Mouse (Mus musculus) layer of hippocampus, adult 11-12 months (tissue): ENCODE results near the gene Olfr992.
A peak's percentile ranks its signal among the peaks of the same experiment; 100 is the strongest.
"Not testable (repeated sequence)": the region's sequence is repeated elsewhere in the genome, so short reads cannot be mapped to it uniquely, and the experiment has no call there.

Source experiments
- DNase-seq: peaks from one replicate; pipeline ENCODE4 v3.0.0; 2022; ENCODE audit warnings: low spot score

The Olfr992 gene

DNA sequence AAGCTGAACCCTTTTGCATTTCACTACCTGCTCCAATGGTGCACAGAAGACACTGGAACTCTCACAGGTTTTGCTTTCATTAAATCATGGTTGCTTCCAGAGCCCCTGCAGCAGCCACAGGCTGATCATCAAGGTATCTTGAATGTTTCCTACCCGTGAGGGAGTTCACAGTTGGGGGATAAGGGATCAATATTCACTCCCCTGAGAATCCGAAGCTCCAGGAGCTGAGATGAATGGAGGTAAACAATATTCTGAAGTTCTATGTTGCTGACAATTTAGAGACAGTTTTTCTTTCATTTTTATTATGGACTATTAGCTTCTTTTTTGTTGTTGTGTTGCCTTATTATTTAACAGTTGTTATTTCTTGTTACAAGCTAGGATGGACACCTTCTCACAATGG, at the start of gene Olfr992:
Olfr992 (minus strand) TSS at position 101 of the 400 bp plus-strand sequence.
- DNase-seq: no peak

- no peak for DNase-seq
These were observed 34.3 kb upstream of the Olfr992 start, which contains the start of gene Olfr995 for GRCm38 (mm10) chr2:85443539-85443938. Gene Olfr995, minus strand, starts transcription at chr2:85443639.

- no peak for DNase-seq
These were observed 33.3 kb upstream of the Olfr992 start for GRCm38 (mm10) chr2:85442546-85442945.

DNA sequence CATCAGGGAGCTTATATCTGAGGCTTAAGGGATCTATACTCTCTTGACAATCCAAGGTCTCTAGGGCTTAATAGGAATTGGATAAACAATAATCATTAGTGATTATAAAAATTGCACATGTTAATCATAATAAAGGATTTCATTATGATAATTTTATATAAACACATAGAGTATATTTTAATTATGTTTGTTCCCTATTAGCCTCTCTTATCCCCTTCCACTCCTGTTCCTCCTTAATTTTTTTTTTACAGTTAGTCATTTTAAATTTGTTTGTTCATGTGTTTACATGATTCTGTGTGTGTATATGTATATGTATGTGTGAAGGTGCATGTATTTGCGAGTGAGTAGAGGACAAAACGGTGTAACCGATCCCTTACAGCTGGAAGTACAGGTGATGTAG, 27.1 kb upstream of the Olfr992 start, which contains the start of gene Olfr994:
Olfr994 (minus strand) TSS at position 101 of the 400 bp plus-strand sequence.
- DNase-seq: no peak

DNA sequence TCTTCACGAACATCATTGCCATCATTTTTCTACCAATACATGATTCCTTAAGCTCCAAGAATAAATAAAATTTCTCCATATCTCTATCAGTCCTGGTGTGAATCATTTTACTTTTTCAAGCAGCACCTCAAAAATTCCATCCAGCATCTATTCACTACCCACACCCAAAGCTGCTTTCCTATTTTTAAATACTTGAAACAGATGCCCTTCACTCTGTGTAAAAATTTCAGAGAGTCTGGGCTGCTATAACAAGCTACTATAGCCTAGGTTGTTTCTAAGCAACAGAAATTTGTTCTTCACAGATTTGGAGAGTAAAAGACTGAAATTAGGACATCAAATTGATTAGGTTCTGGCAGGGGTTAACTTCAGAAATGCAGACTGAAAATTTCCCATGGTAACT, 16.6 kb upstream of the Olfr992 start:
- DNase-seq: peak; percentile 7

GRCm38 (mm10) chr2:85414777-85415176, 5.5 kb upstream of the Olfr992 start, which contains the start of gene Olfr993:
Gene Olfr993, minus strand, starts transcription at chr2:85414877.
- no peak for DNase-seq

DNA sequence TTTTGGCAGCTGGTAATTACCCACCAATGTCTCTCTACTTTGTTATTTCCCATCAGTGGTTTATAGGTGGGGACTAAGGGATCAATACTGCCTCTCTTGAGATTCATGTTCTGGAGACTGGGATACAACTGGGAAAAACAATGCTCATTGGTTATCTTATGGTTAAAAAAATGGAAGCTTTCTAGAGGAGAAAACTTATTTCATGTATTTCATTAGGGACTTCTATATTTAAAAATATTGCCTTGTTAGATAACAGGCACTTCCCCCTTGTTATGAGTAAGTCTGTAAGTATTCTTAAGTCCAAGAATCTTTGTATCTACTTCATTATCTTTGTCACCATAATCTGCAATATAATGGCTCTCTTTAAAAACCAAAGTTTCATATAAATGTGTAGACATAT, 46.1 kb downstream of the Olfr992 start, which contains the start of gene Olfr988:
Olfr988 (minus strand) TSS at position 101 of the 400 bp plus-strand sequence.
- DNase-seq: not testable (repeated sequence)
